Mouse (Mus musculus): ENCODE data around the gene Cyp2d10. TPM values are rescaled to one million over a fixed set of nuclear protein-coding genes. Genes with fewer than 3 reads are reported as not detected.
"Not testable (repeated sequence)": the region's sequence is repeated elsewhere in the genome, so short reads cannot be mapped to it uniquely, and the experiment has no call there.

Gene Cyp2d10
- total RNA-seq, 2 experiments from 2014 or later: not detected

DNA sequence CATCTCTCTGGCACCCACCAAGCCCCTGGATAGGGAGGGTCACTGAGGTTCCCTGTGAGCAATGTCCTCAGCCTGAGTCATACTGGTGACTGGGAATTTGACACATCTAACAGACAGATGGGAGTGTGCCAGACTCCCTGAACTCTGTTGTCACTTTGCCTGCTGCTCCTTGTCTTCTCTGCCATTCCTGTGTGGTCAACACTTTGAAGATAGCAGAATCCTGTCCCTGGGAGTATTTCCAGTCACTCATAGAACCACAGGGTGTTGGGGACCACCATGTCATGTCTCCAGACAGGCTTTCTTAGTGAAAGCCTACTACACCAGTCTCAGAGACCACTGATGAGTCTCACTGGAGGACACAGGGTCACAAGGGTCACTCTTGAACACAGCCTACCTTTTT, 4.9 kb downstream of the Cyp2d10 start:
- ATAC-seq (replicated peaks; ENCODE audit: poor library complexity, severe bottlenecking): no peak

GRCm38 (mm10) chr15:82401516-82401915, 5.5 kb downstream of the Cyp2d10 start:
- ATAC-seq (replicated peaks; ENCODE audit: poor library complexity, severe bottlenecking): no peak

GRCm38 (mm10) chr15:82395955-82396354, 11.0 kb downstream of the Cyp2d10 start:
- ATAC-seq (replicated peaks; ENCODE audit: poor library complexity, severe bottlenecking): not testable (repeated sequence)

DNA sequence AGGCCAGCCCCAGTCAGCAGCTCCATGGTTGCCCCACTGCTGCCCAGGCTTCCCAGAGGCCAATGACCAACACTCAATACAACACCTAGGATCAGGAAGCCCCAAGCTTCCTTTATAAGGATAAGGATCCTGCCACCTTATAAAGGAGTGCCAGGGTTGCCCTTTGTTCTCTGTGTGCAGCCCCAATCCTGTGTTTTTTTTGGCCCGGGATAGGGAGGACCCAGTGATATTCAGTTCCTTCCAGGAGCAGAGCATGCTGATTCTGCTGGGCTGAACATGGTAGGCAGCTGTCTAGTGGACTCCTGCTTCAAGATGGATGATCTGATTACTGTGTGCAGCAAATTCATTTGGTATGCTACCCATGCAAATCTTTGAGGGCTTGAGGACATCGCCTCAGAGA, 13.1 kb downstream of the Cyp2d10 start, which contains the start of gene Cyp2d11:
Cyp2d11 (minus strand) TSS at position 101 of the 400 bp plus-strand sequence.
- ATAC-seq (replicated peaks; ENCODE audit: poor library complexity, severe bottlenecking): not testable (repeated sequence)

GRCm38 (mm10) chr15:82389916-82390315, 17.1 kb downstream of the Cyp2d10 start:
- ATAC-seq (replicated peaks; ENCODE audit: poor library complexity, severe bottlenecking): not testable (repeated sequence)

DNA sequence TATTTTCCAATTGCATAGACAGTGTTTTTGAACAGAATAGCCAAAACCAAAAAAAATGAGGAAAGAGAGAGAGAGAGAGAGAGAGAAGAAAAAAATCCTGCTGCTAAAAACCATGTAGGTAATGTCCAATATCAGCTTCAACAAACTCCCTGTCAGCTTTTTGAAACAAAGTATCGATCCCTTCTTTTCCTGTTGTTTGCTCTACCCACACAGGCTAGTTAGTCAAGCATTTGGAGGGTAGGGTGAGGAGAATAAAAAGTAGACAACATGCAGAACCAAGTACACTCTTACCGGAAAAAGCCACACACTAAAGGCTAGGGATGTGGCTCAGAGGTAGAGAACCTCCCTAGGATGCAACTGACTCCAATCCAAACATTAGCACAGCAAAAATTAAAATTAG, 21.3 kb downstream of the Cyp2d10 start:
- no peak for ATAC-seq (replicated peaks; ENCODE audit: poor library complexity, severe bottlenecking)

- ATAC-seq (replicated peaks; ENCODE audit: poor library complexity, severe bottlenecking): no peak
Measured at GRCm38 (mm10) chr15:82382441-82382840, 24.6 kb downstream of the Cyp2d10 start.

DNA sequence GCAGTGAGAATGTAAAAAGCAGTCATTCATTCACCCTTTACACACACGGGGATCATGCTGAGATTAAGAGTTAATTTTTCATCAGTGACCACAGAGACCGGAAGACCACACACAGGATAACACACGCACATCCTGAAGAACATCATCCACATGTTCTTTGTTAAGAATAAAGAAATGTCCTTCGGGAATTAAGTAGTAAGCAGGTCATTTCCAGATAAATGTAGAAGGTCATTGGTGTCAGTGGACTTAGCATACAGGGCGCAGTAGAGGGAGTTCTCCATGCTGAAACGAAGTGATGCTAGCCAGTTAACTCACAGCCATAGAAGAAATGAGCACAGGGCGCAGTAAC, 26.3 kb downstream of the Cyp2d10 start:
- no peak for ATAC-seq (replicated peaks; ENCODE audit: poor library complexity, severe bottlenecking)

DNA sequence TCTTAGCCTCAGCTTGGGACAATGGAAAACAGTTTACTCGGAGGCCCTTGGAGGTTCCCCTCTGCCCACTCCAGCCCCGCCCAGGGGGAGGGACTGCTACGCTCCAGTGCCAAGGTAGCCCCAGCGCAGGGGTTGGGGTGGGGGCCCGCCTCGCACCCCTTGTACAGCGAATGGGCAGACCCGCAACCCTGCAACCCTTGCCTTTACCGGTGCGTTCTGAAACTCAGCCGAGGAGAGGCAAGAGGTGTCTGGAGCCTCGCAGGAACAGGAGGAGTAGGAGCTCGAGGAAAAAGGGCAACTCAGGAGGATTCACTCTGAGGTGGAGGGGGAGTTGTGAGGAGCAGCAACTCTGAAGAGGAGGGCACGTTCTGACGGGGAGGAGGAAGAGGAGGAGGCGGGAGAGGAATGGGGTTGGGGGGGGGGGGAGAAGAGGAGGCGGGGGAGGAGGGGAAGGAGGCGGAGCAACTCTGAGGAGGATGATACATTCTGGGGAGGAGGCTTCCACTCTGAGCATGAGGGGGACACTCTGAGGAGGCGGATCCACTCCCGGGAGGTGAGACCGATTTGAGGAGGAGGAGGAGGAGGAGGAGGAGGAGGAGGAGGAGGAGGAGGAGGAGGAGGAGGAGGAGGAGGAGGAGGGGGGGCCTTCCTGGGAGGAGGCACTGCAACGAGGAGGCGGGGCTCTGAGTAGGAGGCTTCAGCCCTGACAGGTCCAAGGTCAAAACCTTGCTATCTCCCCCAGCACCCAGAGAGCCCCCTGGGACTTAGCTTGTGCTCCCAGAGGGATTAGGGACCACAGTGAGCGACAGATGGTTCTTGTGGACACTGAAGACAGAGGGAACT, 26.9 kb downstream of the Cyp2d10 start, which contains the start of gene Cyp2d22:
Cyp2d22 (minus strand) TSS at position 390 of the 843 bp plus-strand sequence.
- ATAC-seq (replicated peaks; ENCODE audit: poor library complexity, severe bottlenecking): peak; percentile 80

GRCm38 (mm10) chr15:82379511-82379870, 27.5 kb downstream of the Cyp2d10 start:
- ATAC-seq (replicated peaks; ENCODE audit: poor library complexity, severe bottlenecking): peak; percentile 16; the same call in 1 of the 2 replicates

GRCm38 (mm10) chr15:82378261-82379180, 28.5 kb downstream of the Cyp2d10 start:
- ATAC-seq (replicated peaks; ENCODE audit: poor library complexity, severe bottlenecking): no peak

GRCm38 (mm10) chr15:82377701-82378100, 29.3 kb downstream of the Cyp2d10 start:
- no peak for ATAC-seq (replicated peaks; ENCODE audit: poor library complexity, severe bottlenecking)

- no peak for ATAC-seq (replicated peaks; ENCODE audit: poor library complexity, severe bottlenecking)
Measured at GRCm38 (mm10) chr15:82376393-82377138, 30.4 kb downstream of the Cyp2d10 start.

GRCm38 (mm10) chr15:82375855-82376254, 31.1 kb downstream of the Cyp2d10 start:
- ATAC-seq (replicated peaks; ENCODE audit: poor library complexity, severe bottlenecking): no peak

GRCm38 (mm10) chr15:82374437-82374836, 32.6 kb downstream of the Cyp2d10 start:
- no peak for ATAC-seq (replicated peaks; ENCODE audit: poor library complexity, severe bottlenecking)

GRCm38 (mm10) chr15:82372991-82373390, 34.0 kb downstream of the Cyp2d10 start:
- no peak for ATAC-seq (replicated peaks; ENCODE audit: poor library complexity, severe bottlenecking)

DNA sequence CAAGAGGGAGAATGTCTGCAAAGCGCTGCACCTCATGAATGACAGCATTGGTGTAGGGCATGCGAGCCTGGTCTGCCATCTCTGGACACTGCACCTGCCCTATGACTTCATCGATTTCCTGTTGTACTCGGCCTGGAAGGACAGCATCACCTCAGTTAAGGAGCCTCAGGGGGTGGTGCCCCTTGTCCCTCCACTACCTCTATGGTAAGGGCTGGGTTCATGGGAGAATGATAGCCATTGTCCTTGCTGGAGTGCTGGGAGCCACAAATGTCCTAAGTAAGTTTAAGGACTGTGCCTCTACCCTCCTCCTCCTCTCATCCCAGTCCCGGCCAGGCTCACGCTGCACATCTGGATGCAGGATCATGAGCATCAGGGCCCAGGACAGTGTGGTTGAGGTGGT, 34.5 kb downstream of the Cyp2d10 start:
- no peak for ATAC-seq (replicated peaks; ENCODE audit: poor library complexity, severe bottlenecking)

DNA sequence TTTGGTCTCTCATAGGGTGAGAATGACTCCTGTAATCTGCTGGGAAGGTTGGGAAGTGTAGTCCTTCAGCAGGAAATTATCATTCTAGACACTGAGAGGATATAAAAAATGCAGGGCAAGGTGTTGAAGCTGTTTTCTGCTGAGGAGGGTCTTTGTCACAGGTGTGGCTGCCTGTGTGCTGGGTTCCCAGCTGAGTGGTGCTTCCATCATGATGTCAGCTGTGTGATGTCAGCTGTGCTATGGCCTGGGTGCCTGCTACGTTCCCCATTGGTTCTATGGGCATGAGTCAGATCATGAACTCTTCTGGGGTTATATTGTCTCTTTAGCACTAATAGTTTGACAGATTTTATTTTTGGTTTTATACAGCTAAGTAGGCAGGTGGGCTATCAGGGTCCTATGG, 38.1 kb downstream of the Cyp2d10 start:
- no peak for ATAC-seq (replicated peaks; ENCODE audit: poor library complexity, severe bottlenecking)

GRCm38 (mm10) chr15:82368146-82368545, 38.8 kb downstream of the Cyp2d10 start:
- ATAC-seq (replicated peaks; ENCODE audit: poor library complexity, severe bottlenecking): no peak

GRCm38 (mm10) chr15:82364561-82364960, 42.4 kb downstream of the Cyp2d10 start:
- not testable (repeated sequence) for ATAC-seq (replicated peaks; ENCODE audit: poor library complexity, severe bottlenecking)

Data from granulocyte monocyte progenitor cell, adult 5-6 weeks (primary cell).